Mouse (Mus musculus): ENCODE results near the gene Cbr4. TPM values are rescaled to one million over a fixed set of nuclear protein-coding genes. Genes with fewer than 3 reads are reported as not detected.

The Cbr4 gene
- polyA plus RNA-seq, 1 experiment = 66.8 TPM

DNA sequence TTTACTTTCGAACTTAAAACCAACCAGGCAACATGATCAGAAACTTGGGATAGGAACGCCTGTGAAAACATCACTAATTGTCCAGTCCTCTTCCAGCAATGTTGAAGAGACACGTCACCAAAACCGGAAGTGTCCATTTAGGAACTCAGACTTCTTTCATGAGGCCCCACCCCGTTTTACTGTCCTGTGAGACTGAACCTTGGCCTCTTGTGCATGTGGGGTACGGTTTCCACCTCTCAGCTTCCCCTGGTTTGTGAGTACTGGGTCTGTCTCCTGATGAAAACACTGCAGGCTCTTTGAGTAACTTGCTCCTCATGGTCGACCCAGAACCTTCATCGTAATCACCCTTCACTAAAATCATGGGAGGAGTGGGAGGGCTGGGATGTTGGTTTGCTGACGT is 40.7 kb downstream of the Cbr4 start:
- no peaks in the 10 kb centered on the region for H3K4me1 ChIP-seq (ENCODE audit: control insufficient read depth, insufficient read depth, low read length)
- no peak overlapping the region for H3K4me3 ChIP-seq (ENCODE audit: low read depth, low read length)
- no peak overlapping the region for H3K27ac ChIP-seq (ENCODE audit: insufficient read depth, low read length)
- TF ChIP-seq POLR2A (IDR thresholded peaks at IDR 0.05; ENCODE audit: insufficient read depth, low read length) (no peak), CTCF (IDR thresholded peaks at IDR 0.05; ENCODE audit: low read depth, low read length) (no peak), EP300 (IDR thresholded peaks at IDR 0.05; ENCODE audit: insufficient read depth, low read depth, low read length) (no peak)
- peaks cover 27% of the 10 kb centered on the region for H3K36me3 ChIP-seq (ENCODE audit: control insufficient read depth, insufficient read depth, low read length, poor library complexity, severe bottlenecking)
- no peak overlapping the region for H3K9ac ChIP-seq (ENCODE audit: low read depth, poor library complexity, severe bottlenecking)
- no peaks in the 10 kb centered on the region for H3K9me3 ChIP-seq (replicated peaks; ENCODE audit: control insufficient read depth, insufficient read depth, low read length, poor library complexity, severe bottlenecking)
- no peaks in the 10 kb centered on the region for H3K27me3 ChIP-seq (ENCODE audit: control insufficient read depth, insufficient read depth, low read length, poor library complexity, severe bottlenecking)

DNA sequence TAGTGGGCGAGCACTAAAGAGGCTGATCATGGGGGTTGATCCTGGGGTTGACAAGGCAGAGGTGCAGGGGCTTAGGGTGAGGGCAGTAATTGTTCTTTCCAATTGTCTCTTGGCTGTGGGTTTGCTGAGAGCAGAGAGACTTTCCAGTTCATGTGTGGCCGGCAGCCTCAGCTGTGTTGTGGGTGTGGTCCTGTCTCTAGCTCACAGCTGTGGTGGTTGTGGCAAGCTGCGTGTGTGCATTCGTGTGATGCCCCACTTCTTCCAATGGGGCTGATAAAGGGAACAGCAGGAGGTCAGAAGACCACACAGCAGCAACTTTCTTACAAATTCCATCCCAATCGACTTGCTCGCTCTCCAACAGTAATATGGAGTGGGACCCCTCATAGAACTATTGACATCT is 41.1 kb downstream of the Cbr4 start:
- Histone ChIP-seq H3K27ac (ENCODE audit: insufficient read depth, low read length) (no peak overlapping the region), H3K4me3 (ENCODE audit: low read depth, low read length) (no peak overlapping the region), H3K27me3 (ENCODE audit: control insufficient read depth, insufficient read depth, low read length, poor library complexity, severe bottlenecking) (no peaks in the 10 kb centered on the region), H3K4me1 (ENCODE audit: control insufficient read depth, insufficient read depth, low read length) (no peaks in the 10 kb centered on the region), H3K9me3 (replicated peaks; ENCODE audit: control insufficient read depth, insufficient read depth, low read length, poor library complexity, severe bottlenecking) (no peaks in the 10 kb centered on the region), H3K36me3 (ENCODE audit: control insufficient read depth, insufficient read depth, low read length, poor library complexity, severe bottlenecking) (peaks cover 27% of the 10 kb centered on the region), H3K9ac (ENCODE audit: low read depth, poor library complexity, severe bottlenecking) (no peak overlapping the region)
- TF ChIP-seq CTCF (IDR thresholded peaks at IDR 0.05; ENCODE audit: low read depth, low read length) = no peak
- TF ChIP-seq EP300 (IDR thresholded peaks at IDR 0.05; ENCODE audit: insufficient read depth, low read depth, low read length) = no peak
- no peak for TF ChIP-seq POLR2A (IDR thresholded peaks at IDR 0.05; ENCODE audit: insufficient read depth, low read length)

DNA sequence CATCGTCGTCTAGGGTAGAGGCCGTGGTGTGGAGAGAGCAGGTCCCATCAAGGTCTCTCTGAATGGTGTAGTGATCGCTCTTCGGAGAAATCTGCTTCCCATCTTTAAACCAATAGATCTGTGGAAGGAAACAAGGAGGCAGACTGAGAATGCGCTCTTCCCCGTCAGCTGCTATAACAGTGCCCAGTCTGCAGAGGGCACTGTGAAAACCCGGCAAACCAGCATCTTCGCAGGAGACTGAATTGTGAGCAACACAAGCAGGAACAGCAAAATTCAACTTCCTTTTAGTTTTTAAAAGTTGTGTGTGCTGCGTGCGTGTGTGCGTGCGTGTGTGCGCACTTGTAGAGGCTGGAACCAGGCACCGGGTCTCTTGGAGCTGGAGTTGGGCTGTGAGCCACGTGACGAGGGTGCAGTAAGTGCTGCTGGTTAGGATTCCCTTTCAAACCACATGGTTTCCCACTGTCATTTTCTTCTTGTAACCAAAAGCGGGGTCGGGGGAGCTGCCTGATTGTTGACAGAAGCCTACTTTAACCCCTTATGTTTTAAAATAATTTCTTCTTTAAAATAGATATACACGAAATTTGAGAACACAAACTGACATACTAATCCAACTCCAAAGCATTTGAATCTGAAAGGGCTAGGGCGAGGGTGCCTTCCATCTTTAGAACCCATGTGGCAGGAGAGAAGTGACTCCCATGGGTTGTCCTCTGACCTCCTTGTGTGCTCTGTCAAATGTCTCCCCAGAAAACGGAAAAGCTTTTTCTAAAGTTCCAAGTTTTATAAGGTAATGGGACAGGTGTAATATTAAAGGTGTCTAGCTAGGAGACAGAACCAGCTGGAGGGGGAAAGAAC is 44.6 kb downstream of the Cbr4 start:
- Histone ChIP-seq H3K36me3 (ENCODE audit: control insufficient read depth, insufficient read depth, low read length, poor library complexity, severe bottlenecking) (peaks cover 9% of the 10 kb centered on the region), H3K4me1 (ENCODE audit: control insufficient read depth, insufficient read depth, low read length) (no peaks in the 10 kb centered on the region), H3K9ac (ENCODE audit: low read depth, poor library complexity, severe bottlenecking) (peak overlapping the region; percentile 12), H3K27ac (ENCODE audit: insufficient read depth, low read length) (0 out of 2 replicates have a peak overlapping the region, but pooled peaks have one; percentile 36), H3K9me3 (replicated peaks; ENCODE audit: control insufficient read depth, insufficient read depth, low read length, poor library complexity, severe bottlenecking) (no peaks in the 10 kb centered on the region), H3K27me3 (ENCODE audit: control insufficient read depth, insufficient read depth, low read length, poor library complexity, severe bottlenecking) (no peaks in the 10 kb centered on the region), H3K4me3 (ENCODE audit: low read depth, low read length) (peak overlapping the region; percentile 52)
- TF ChIP-seq POLR2A (IDR thresholded peaks at IDR 0.05; ENCODE audit: insufficient read depth, low read length) (no peak), CTCF (IDR thresholded peaks at IDR 0.05; ENCODE audit: low read depth, low read length) (peak; percentile 64)

DNA sequence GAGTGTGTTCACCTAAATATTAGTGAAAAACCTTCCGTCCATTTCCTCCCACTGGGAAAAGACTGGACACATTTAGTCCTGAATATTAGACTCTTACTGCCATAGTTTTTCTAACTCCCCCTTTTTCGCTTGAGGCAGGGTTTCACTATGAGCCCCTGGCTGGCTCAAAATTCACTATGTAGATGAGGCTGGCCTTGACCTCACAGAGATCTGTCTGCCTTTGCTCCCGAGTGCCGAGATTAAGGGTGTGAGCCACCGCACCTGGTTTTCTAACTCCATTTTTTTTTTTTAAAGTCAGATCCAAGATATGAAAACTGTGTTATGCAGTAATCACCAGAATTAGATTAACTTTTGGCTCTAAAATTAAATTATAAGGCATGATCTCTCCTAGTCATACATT is 45.3 kb downstream of the Cbr4 start:
- TF ChIP-seq POLR2A (IDR thresholded peaks at IDR 0.05; ENCODE audit: insufficient read depth, low read length) = no peak
- TF ChIP-seq CTCF (IDR thresholded peaks at IDR 0.05; ENCODE audit: low read depth, low read length) = no peak
- no peak for TF ChIP-seq EP300 (IDR thresholded peaks at IDR 0.05; ENCODE audit: insufficient read depth, low read depth, low read length)
- Histone ChIP-seq H3K4me3 (ENCODE audit: low read depth, low read length) (peak overlapping the region; percentile 29), H3K9me3 (replicated peaks; ENCODE audit: control insufficient read depth, insufficient read depth, low read length, poor library complexity, severe bottlenecking) (no peaks in the 10 kb centered on the region), H3K9ac (ENCODE audit: low read depth, poor library complexity, severe bottlenecking) (peak overlapping the region; percentile 12), H3K27me3 (ENCODE audit: control insufficient read depth, insufficient read depth, low read length, poor library complexity, severe bottlenecking) (no peaks in the 10 kb centered on the region), H3K27ac (ENCODE audit: insufficient read depth, low read length) (0 out of 2 replicates have a peak overlapping the region, but pooled peaks have one; percentile 12), H3K4me1 (ENCODE audit: control insufficient read depth, insufficient read depth, low read length) (no peaks in the 10 kb centered on the region), H3K36me3 (ENCODE audit: control insufficient read depth, insufficient read depth, low read length, poor library complexity, severe bottlenecking) (peaks cover 7% of the 10 kb centered on the region)

DNA sequence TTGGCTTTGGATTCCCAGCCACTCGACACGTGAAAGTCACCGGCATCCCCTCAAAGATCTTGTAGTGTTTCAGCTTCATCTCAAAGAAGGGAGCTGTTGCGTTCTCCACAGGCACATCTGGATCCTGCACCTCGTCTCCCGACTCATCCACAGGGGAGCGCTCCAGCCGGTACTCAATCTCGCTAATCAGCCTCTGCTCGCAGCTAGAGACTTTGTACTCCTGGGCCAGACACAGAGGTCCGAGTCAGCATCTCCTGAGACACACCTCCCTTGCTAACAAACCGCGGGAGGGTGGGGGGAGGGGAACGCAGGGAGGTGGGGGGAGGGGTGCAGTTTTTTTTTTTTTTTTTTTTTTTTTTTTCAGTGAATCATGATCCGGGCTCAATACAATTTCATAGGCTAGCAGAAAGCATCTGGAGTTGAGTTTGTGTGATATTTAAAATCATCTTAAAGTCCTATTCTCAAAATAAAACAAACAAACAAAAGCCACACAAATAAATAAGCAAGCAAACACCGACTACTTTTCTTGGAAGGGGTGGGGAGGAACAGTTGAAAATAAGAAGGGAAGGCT is 45.9 kb downstream of the Cbr4 start:
- Histone ChIP-seq H3K4me3 (ENCODE audit: low read depth, low read length) (peak overlapping the region; percentile 51), H3K9me3 (replicated peaks; ENCODE audit: control insufficient read depth, insufficient read depth, low read length, poor library complexity, severe bottlenecking) (no peaks in the 10 kb centered on the region), H3K9ac (ENCODE audit: low read depth, poor library complexity, severe bottlenecking) (peak overlapping the region; percentile 52), H3K36me3 (ENCODE audit: control insufficient read depth, insufficient read depth, low read length, poor library complexity, severe bottlenecking) (peaks cover under 1% of the 10 kb centered on the region; the same call in 1 of the 2 replicates), H3K4me1 (ENCODE audit: control insufficient read depth, insufficient read depth, low read length) (no peaks in the 10 kb centered on the region), H3K27ac (ENCODE audit: insufficient read depth, low read length) (peak overlapping the region; percentile 54; the same call in 1 of the 2 replicates), H3K27me3 (ENCODE audit: control insufficient read depth, insufficient read depth, low read length, poor library complexity, severe bottlenecking) (no peaks in the 10 kb centered on the region)
- TF ChIP-seq POLR2A (IDR thresholded peaks at IDR 0.05; ENCODE audit: insufficient read depth, low read length) (no peak), CTCF (IDR thresholded peaks at IDR 0.05; ENCODE audit: low read depth, low read length) (peak; percentile 34), EP300 (IDR thresholded peaks at IDR 0.05; ENCODE audit: insufficient read depth, low read depth, low read length) (peak; percentile 75)

DNA sequence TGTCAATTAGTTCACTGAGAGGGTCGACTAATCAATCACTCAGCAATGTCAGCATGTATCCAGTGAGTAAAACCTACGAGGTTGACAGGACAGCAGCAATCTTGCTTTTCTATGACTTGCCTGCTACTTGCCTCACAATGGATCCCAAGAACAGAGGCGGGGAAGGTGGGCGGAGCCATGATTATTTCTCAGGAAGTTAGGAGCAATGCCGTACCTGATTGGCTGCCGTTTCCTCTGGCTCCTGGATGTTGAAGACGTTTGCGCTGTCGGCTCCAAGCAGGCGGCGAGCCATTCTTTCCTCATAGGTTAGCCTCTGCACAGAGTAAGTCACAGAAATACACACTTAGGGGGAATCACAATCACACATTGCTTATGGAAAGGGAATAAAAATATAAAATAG is 47.9 kb downstream of the Cbr4 start:
- H3K36me3 ChIP-seq (ENCODE audit: control insufficient read depth, insufficient read depth, low read length, poor library complexity, severe bottlenecking) = no peaks in the 10 kb centered on the region
- H3K4me3 ChIP-seq (ENCODE audit: low read depth, low read length) = no peak overlapping the region
- H3K27me3 ChIP-seq (ENCODE audit: control insufficient read depth, insufficient read depth, low read length, poor library complexity, severe bottlenecking) = no peaks in the 10 kb centered on the region
- peak overlapping the region; percentile 70; the same call in 1 of the 2 replicates for H3K27ac ChIP-seq (ENCODE audit: insufficient read depth, low read length)
- TF ChIP-seq POLR2A (IDR thresholded peaks at IDR 0.05; ENCODE audit: insufficient read depth, low read length) = peak; percentile 37
- no peak for TF ChIP-seq EP300 (IDR thresholded peaks at IDR 0.05; ENCODE audit: insufficient read depth, low read depth, low read length)
- no peak for TF ChIP-seq CTCF (IDR thresholded peaks at IDR 0.05; ENCODE audit: low read depth, low read length)
- no peaks in the 10 kb centered on the region for H3K4me1 ChIP-seq (ENCODE audit: control insufficient read depth, insufficient read depth, low read length)
- no peaks in the 10 kb centered on the region for H3K9me3 ChIP-seq (replicated peaks; ENCODE audit: control insufficient read depth, insufficient read depth, low read length, poor library complexity, severe bottlenecking)
- peak overlapping the region; percentile 57 for H3K9ac ChIP-seq (ENCODE audit: low read depth, poor library complexity, severe bottlenecking)
